Mouse (Mus musculus) embryonic facial prominence, embryonic 10.5 days (tissue): ENCODE data around the gene Gm17606. TPM values are rescaled to one million over a fixed set of nuclear protein-coding genes. Genes with fewer than 3 reads are reported as not detected.

Source experiments
- DNase-seq: peaks from one replicate; pipeline ENCODE4 v3.0.0-alpha.2; 2017; ENCODE audit warnings: low spot score
- H3K27ac ChIP-seq: fragments of 300-500 bp; sonication (generic); replicated peaks from 2 replicates; pipeline ENCODE4 v1.5.1; 2016; ENCODE audit warnings: mild to moderate bottlenecking
- H3K27me3 ChIP-seq: fragments of 300-500 bp; sonication (generic); replicated peaks from 2 replicates; pipeline ENCODE4 v1.6.1; 2016; ENCODE audit warnings: low read depth, mild to moderate bottlenecking; ENCODE audit not compliant: poor library complexity, severe bottlenecking
- H3K36me3 ChIP-seq: fragments of 300-500 bp; sonication (generic); replicated peaks from 2 replicates; pipeline ENCODE4 v1.6.1; 2016; ENCODE audit warnings: mild to moderate bottlenecking, moderate library complexity
- H3K4me1 ChIP-seq: fragments of 300-500 bp; sonication (generic); 2 replicates; pipeline ENCODE4 v1.6.1; 2016
- H3K4me3 ChIP-seq: fragments of 300-500 bp; sonication (generic); 2 replicates; pipeline ENCODE4 v1.5.1; 2016; ENCODE audit warnings: mild to moderate bottlenecking, moderate library complexity
- H3K9me3 ChIP-seq: fragments of 300-500 bp; sonication (generic); 2 replicates; pipeline ENCODE4 v1.6.1; 2016; ENCODE audit warnings: mild to moderate bottlenecking
- whole genome bisulfite sequencing: fragments of 180-500 bp; shearing (Covaris S2); methylation state at CpG from one replicate; pipeline ENCODE4 v1.1.7; 2016; 5-methylcytosine and 5-hydroxymethylcytosine counted together
- polyA plus RNA-seq: library from polyadenylated mRNA; unstranded; fragments of >200 nt; fragmentation: Nextera tagmentation; extraction: Ambion mirVana; gene quantifications from 2 replicates; pipeline ENCODE4 v1.2.1, GENCODE M21; 2016

Gene Gm17606
- polyA plus RNA-seq, 1 experiment from 2014 or later: not detected

DNA sequence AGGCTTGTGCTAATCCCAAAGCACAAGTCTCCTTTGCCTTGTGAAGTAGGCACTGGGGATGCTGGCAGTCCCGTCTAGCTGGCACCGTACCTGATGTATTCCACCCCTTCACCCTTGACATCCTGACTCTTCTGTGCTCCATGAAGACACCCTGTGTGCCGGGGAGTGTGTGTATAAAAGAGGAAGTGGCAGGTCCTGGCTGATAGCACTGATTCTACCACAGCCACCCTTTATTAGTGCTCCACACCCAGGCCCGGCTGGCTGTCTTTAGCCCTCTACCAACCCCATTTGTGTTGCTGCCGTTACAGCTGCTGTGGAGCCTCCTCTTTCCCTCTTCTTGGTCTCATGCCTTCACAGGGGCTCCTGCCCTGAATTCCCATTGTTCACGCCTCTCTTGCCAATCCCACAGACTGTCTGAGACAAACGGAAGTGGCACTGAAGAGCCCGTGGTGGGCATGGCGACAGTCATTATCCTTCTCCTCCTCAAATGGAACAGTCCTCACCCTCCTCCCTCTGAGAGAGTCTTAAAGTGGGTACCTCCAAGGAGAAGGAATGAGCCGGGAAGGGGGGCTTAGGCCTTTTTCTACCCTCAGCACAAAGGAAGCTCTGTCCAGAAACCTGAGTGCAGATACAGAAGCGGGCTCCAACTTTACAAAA lies 10.0 kb upstream of the Gm17606 start:
- H3K9me3 ChIP-seq: no peaks in the 10 kb centered on the region
- DNase-seq: no peak
- no peak overlapping the region for H3K27ac ChIP-seq
- H3K4me3 ChIP-seq: no peak overlapping the region
- peaks cover 2% of the 10 kb centered on the region; the same call in 1 of the 2 replicates for H3K4me1 ChIP-seq
- H3K36me3 ChIP-seq: peaks cover 63% of the 10 kb centered on the region
- no peaks in the 10 kb centered on the region for H3K27me3 ChIP-seq
- WGBS: 74% methylated on average over 11 of the region's 11 CpGs

- H3K27ac ChIP-seq: no peak overlapping the region
- no peaks in the 10 kb centered on the region for H3K4me1 ChIP-seq
- peaks cover 68% of the 10 kb centered on the region for H3K36me3 ChIP-seq
- no peak for DNase-seq
- H3K4me3 ChIP-seq: no peak overlapping the region
- no peaks in the 10 kb centered on the region for H3K9me3 ChIP-seq
- 70% methylated on average over 4 of the region's 4 CpGs for WGBS
- H3K27me3 ChIP-seq: no peaks in the 10 kb centered on the region
Measured at GRCm38 (mm10) chr14:54631240-54631599, 9.5 kb upstream of the Gm17606 start.

GRCm38 (mm10) chr14:54632252-54632651 lies 8.5 kb upstream of the Gm17606 start:
- H3K4me1 ChIP-seq: no peaks in the 10 kb centered on the region
- no peak for DNase-seq
- H3K27ac ChIP-seq: no peak overlapping the region
- H3K36me3 ChIP-seq: peaks cover 78% of the 10 kb centered on the region
- H3K9me3 ChIP-seq: no peaks in the 10 kb centered on the region
- WGBS: 92% methylated on average over 37 of the region's 37 CpGs
- H3K27me3 ChIP-seq: no peaks in the 10 kb centered on the region
- no peak overlapping the region for H3K4me3 ChIP-seq

DNA sequence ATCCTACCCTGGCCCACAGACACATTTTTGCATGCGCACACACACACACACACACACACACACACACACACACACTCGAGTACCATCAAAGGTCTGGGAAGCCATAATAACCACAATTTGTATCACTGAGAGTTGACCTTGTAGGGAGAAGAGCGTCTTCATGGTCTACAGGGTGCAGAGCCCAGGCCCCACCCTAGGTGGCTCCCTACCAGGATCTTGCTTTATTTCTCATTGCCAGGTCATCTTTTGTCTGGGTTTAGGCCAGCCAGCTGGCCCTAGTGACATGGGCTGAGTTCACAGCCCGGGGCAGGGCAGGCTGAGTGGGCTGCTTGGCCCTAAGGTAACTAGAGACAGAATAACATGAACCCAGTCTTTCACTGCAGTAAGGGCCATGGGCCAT lies 6.6 kb upstream of the Gm17606 start:
- no peak for DNase-seq
- no peak overlapping the region for H3K27ac ChIP-seq
- H3K36me3 ChIP-seq: peaks cover 97% of the 10 kb centered on the region
- no peaks in the 10 kb centered on the region for H3K27me3 ChIP-seq
- H3K4me3 ChIP-seq: no peak overlapping the region
- WGBS: 84% methylated on average over 4 of the region's 4 CpGs
- H3K9me3 ChIP-seq: no peaks in the 10 kb centered on the region
- H3K4me1 ChIP-seq: peaks cover 6% of the 10 kb centered on the region

DNA sequence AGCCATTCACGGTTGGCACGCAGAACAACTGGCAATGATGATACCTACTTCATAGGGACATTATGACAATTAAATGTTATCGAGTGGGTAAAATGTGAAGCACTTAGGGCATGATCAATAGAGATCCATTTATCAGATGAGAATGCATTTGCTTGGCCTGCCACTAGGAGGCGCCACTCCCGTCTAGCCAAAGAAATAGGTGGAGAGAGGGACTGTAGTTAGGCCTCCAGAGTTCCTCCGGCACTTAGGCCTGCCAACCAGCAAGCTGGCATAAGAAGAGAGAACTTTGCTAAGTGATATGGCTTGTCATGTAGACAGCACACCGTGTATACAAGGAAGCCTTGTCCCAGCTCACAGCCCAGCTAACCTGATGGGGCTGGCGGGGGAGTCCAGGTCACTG lies 3.8 kb upstream of the Gm17606 start:
- H3K36me3 ChIP-seq: peaks cover 76% of the 10 kb centered on the region
- peak; percentile 73 for DNase-seq
- no peaks in the 10 kb centered on the region for H3K27me3 ChIP-seq
- WGBS: 54% methylated on average over 8 of the region's 8 CpGs
- no peak overlapping the region for H3K4me3 ChIP-seq
- H3K27ac ChIP-seq: no peak overlapping the region
- H3K4me1 ChIP-seq: peaks cover 33% of the 10 kb centered on the region
- no peaks in the 10 kb centered on the region for H3K9me3 ChIP-seq

GRCm38 (mm10) chr14:54638210-54638609 lies 2.5 kb upstream of the Gm17606 start:
- H3K4me1 ChIP-seq: peaks cover 35% of the 10 kb centered on the region
- 0 out of 2 replicates have a peak overlapping the region, but pooled peaks have one; percentile 19 for H3K4me3 ChIP-seq
- H3K9me3 ChIP-seq: no peaks in the 10 kb centered on the region
- H3K27me3 ChIP-seq: no peaks in the 10 kb centered on the region
- WGBS: 83% methylated on average over 5 of the region's 5 CpGs
- DNase-seq: no peak
- no peak overlapping the region for H3K27ac ChIP-seq
- peaks cover 75% of the 10 kb centered on the region for H3K36me3 ChIP-seq

DNA sequence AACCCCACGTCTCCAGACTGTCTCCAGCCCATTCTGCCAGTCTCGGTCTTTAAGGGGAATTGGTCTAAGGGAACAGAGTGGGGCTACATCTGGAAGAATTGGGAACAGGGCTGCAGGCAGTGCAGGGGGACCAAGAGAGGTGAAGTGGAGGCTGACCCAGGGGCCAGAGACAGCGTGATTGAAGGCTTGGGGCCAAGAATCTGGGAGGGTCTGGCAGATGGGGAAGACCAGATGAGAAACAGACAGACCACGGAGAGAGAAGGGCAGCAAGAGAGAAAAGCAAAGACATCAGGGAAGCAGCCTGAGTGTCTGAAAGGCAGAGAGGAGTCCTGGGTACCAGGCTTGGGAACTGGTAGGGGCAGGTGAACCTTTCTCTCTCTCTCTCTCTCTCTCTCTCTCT lies 631 bp upstream of the Gm17606 start:
- peaks cover 35% of the 10 kb centered on the region for H3K4me1 ChIP-seq
- WGBS: 16% methylated on average over 4 of the region's 4 CpGs
- peak overlapping the region; percentile 95 for H3K27ac ChIP-seq
- no peaks in the 10 kb centered on the region for H3K27me3 ChIP-seq
- H3K9me3 ChIP-seq: no peaks in the 10 kb centered on the region
- H3K4me3 ChIP-seq: peak overlapping the region; percentile 88
- DNase-seq: no peak
- H3K36me3 ChIP-seq: peaks cover 75% of the 10 kb centered on the region

- under 1% methylated on average over 50 of the region's 52 CpGs for WGBS
- H3K36me3 ChIP-seq: peaks cover 77% of the 10 kb centered on the region
Measured at GRCm38 (mm10) chr14:54641305-54641969, 685 bp downstream of the Gm17606 start, which contains the start of gene Cdh24. TSS of gene Cdh24 (minus strand) at chr14:54641364.

GRCm38 (mm10) chr14:54642224-54642944 lies 1.6 kb downstream of the Gm17606 start:
- Histone ChIP-seq H3K36me3 (peaks cover 77% of the 10 kb centered on the region), H3K4me1 (peaks cover 35% of the 10 kb centered on the region), H3K27me3 (no peaks in the 10 kb centered on the region), H3K9me3 (no peaks in the 10 kb centered on the region), H3K4me3 (peak overlapping the region; percentile 88), H3K27ac (no peak overlapping the region)
- no peak for DNase-seq
- WGBS: 80% methylated on average over 25 of the region's 25 CpGs

More at GRCm38 (mm10) chr14:54641305-54641969, 685 bp downstream of the Gm17606 start, which contains the start of gene Cdh24:
- H3K4me1 ChIP-seq: peaks cover 35% of the 10 kb centered on the region
- H3K9me3 ChIP-seq: no peaks in the 10 kb centered on the region
- peak within 1 kb of the TSS; percentile 95 for H3K27ac ChIP-seq
- peak within 1 kb of the TSS; percentile 88 for H3K4me3 ChIP-seq
- DNase-seq: peak; percentile 93
- H3K27me3 ChIP-seq: no peaks in the 10 kb centered on the region

- no peak overlapping the region for H3K4me3 ChIP-seq
- H3K27me3 ChIP-seq: no peaks in the 10 kb centered on the region
- H3K4me1 ChIP-seq: peaks cover 35% of the 10 kb centered on the region
- no peak for DNase-seq
- 93% methylated on average over 2 of the region's 2 CpGs for WGBS
- H3K36me3 ChIP-seq: peaks cover 77% of the 10 kb centered on the region
- no peak overlapping the region for H3K27ac ChIP-seq
- H3K9me3 ChIP-seq: no peaks in the 10 kb centered on the region
Measured at GRCm38 (mm10) chr14:54643011-54643410, 2.3 kb downstream of the Gm17606 start.

DNA sequence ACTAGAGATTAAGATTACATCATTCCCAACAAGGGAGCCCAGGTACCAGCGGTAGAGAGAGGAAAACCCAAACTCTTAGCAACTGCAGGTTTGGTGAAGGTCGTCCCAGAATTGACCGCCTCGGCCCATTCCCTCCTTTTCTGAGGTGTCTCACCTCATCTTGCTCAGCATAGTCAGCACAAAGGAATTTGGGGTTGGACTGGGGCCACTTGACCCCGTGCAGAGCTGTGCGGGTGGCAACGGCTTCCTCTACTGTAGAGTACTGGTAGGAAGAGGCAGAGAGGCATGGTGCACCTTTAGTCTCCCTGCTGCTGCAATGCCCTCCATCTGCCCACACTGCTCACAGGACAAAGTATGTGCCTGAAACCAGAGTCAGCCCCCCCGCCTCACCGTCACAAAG lies 3.5 kb downstream of the Gm17606 start:
- H3K27me3 ChIP-seq: no peaks in the 10 kb centered on the region
- H3K4me3 ChIP-seq: no peak overlapping the region
- H3K4me1 ChIP-seq: peaks cover 35% of the 10 kb centered on the region
- H3K36me3 ChIP-seq: peaks cover 76% of the 10 kb centered on the region
- no peaks in the 10 kb centered on the region for H3K9me3 ChIP-seq
- no peak overlapping the region for H3K27ac ChIP-seq
- WGBS: 94% methylated on average over 9 of the region's 9 CpGs
- no peak for DNase-seq

DNA sequence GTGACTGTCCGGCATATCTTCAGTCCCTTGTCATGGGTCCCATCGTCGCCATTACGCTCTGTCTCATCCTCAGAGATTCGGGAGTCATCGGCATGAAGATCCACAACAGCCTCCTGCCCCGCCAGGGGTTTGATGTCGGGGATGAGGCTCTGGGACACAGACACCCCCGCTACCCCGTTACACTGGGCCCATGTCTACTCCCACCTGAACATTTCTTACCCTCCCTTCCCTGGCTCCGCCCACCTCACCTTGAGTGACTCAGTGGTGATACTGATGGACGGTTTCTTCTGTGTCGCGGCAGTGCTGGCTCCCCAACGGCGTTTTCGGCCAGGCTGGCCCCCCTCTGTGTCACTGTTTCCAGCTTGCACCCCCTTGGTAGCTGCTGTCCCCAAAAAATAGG lies 5.7 kb downstream of the Gm17606 start:
- no peaks in the 10 kb centered on the region for H3K9me3 ChIP-seq
- H3K36me3 ChIP-seq: peaks cover 96% of the 10 kb centered on the region
- DNase-seq: no peak
- no peak overlapping the region for H3K27ac ChIP-seq
- H3K27me3 ChIP-seq: no peaks in the 10 kb centered on the region
- peaks cover 35% of the 10 kb centered on the region for H3K4me1 ChIP-seq
- WGBS: 95% methylated on average over 17 of the region's 17 CpGs
- H3K4me3 ChIP-seq: no peak overlapping the region
